Mouse (Mus musculus): ENCODE data around the gene Zfc3h1.

- TF ChIP-seq POLR2A (IDR thresholded peaks at IDR 0.05; ENCODE audit: low read depth, low read length) (no peak), CTCF (IDR thresholded peaks at IDR 0.05; ENCODE audit: extremely low read depth, insufficient read depth, insufficient read length, insufficient replicate concordance) (no peak)
Measured at GRCm38 (mm10) chr10:115448614-115449013, 63.9 kb downstream of the Zfc3h1 start.

Measured in spleen, adult 2 months (tissue).